Mouse (Mus musculus) frontal cortex, postnatal 25 days (tissue): Measurements from ENCODE around the gene Phf1.
"Not testable (repeated sequence)": the region's sequence is repeated elsewhere in the genome, so short reads cannot be mapped to it uniquely, and the experiment has no call there.

ENCODE experiments used
- DNase-seq, 2 experiments: peaks; one replicate each; pipeline ENCODE4 v3.0.0; 2022; ENCODE audit warnings: low spot score in 2 of 2

The Phf1 gene

GRCm38 (mm10) chr17:26932839-26933398 is at the start of gene Phf1:
Phf1 (plus strand) TSS chr17:26933052.
- DNase-seq = peak; percentile 89 to 95

GRCm38 (mm10) chr17:26883585-26883984 is 49.3 kb upstream of the Phf1 start:
- DNase-seq = no peak

GRCm38 (mm10) chr17:26884995-26885926 is 47.6 kb upstream of the Phf1 start:
- DNase-seq = peak in 1 of 2 experiments; percentile 37

- DNase-seq = peak; percentile 65 to 78
Measured at GRCm38 (mm10) chr17:26886047-26886749, 46.7 kb upstream of the Phf1 start.

- no peak for DNase-seq
Measured at GRCm38 (mm10) chr17:26887926-26888325, 44.9 kb upstream of the Phf1 start.

- DNase-seq = no peak
Measured at GRCm38 (mm10) chr17:26892635-26893375, 40.0 kb upstream of the Phf1 start.

GRCm38 (mm10) chr17:26893492-26893891 is 39.4 kb upstream of the Phf1 start:
- no peak for DNase-seq

GRCm38 (mm10) chr17:26894342-26894741 is 38.5 kb upstream of the Phf1 start:
- no peak for DNase-seq

GRCm38 (mm10) chr17:26895578-26895977 is 37.3 kb upstream of the Phf1 start:
- no peak for DNase-seq

- no peak for DNase-seq
Measured at GRCm38 (mm10) chr17:26900916-26901315, 31.9 kb upstream of the Phf1 start.

- no peak for DNase-seq
Measured at GRCm38 (mm10) chr17:26904320-26904719, 28.5 kb upstream of the Phf1 start.

GRCm38 (mm10) chr17:26907506-26907905 is 25.3 kb upstream of the Phf1 start:
- DNase-seq = not testable (repeated sequence)

GRCm38 (mm10) chr17:26915248-26915647 is 17.6 kb upstream of the Phf1 start:
- DNase-seq = no peak

GRCm38 (mm10) chr17:26916711-26917482 is 16.0 kb upstream of the Phf1 start, which contains the start of gene Kifc5b:
Kifc5b (plus strand) TSS chr17:26917091.
- peak; percentile 100 for DNase-seq

GRCm38 (mm10) chr17:26917560-26917959 is 15.3 kb upstream of the Phf1 start:
- not testable (repeated sequence) for DNase-seq

- no peak for DNase-seq
Measured at GRCm38 (mm10) chr17:26918343-26918742, 14.5 kb upstream of the Phf1 start.

- not testable (repeated sequence) for DNase-seq
Measured at GRCm38 (mm10) chr17:26919516-26919915, 13.3 kb upstream of the Phf1 start.

- DNase-seq = not testable (repeated sequence)
Measured at GRCm38 (mm10) chr17:26922368-26922767, 10.5 kb upstream of the Phf1 start.

- DNase-seq = not testable (repeated sequence)
Measured at GRCm38 (mm10) chr17:26925414-26925813, 7.4 kb upstream of the Phf1 start.

GRCm38 (mm10) chr17:26931795-26932194 is 1.1 kb upstream of the Phf1 start:
- DNase-seq = not testable (repeated sequence)

- no peak for DNase-seq
Measured at GRCm38 (mm10) chr17:26933419-26933818, 567 bp downstream of the Phf1 start.
